Mouse (Mus musculus) limb, embryonic 14.5 days (tissue): Measurements from ENCODE around the gene Agpat2. TPM values are rescaled to one million over a fixed set of nuclear protein-coding genes. Genes with fewer than 3 reads are reported as not detected.

Source experiments
- ATAC-seq: fragments of 200-750 bp; cut with Nextera tagmentation; 2 replicates; pipeline ENCODE4 v1.8.0; 2017; ENCODE audit warnings: low read depth, moderate number of reproducible peaks, moderate TSS enrichment; ENCODE audit not compliant: low FRiP score
- DNase-seq: peaks from one replicate; pipeline ENCODE4 v3.0.0-alpha.2; 2015; ENCODE audit warnings: low spot score
- H3K27ac ChIP-seq: fragments of 300-500 bp; sonication (generic); replicated peaks from 2 replicates; pipeline ENCODE4 v1.5.1; 2014; ENCODE audit warnings: low read depth, mild to moderate bottlenecking, low read length, moderate library complexity, mixed read lengths
- H3K27me3 ChIP-seq: fragments of 300-500 bp; sonication (generic); 2 replicates; pipeline ENCODE4 v1.6.1; 2014; ENCODE audit warnings: low read length, mixed read lengths; ENCODE audit not compliant: control insufficient read depth, insufficient read depth
- H3K36me3 ChIP-seq: fragments of 300-500 bp; sonication (generic); 2 replicates; pipeline ENCODE4 v1.6.1; 2014; ENCODE audit warnings: mild to moderate bottlenecking, low read length, moderate library complexity, mixed read lengths; ENCODE audit not compliant: control insufficient read depth, insufficient read depth
- H3K4me1 ChIP-seq: fragments of 300-500 bp; sonication (generic); 2 replicates; pipeline ENCODE4 v1.6.1; 2014; ENCODE audit warnings: antibody characterized with exemption, low read length, mixed read lengths; ENCODE audit not compliant: control insufficient read depth, insufficient read depth
- H3K4me2 ChIP-seq: fragments of 300-500 bp; sonication (generic); replicated peaks from 2 replicates; pipeline ENCODE4 v1.6.1; 2014; ENCODE audit warnings: low read depth, mild to moderate bottlenecking, low read length, moderate library complexity; ENCODE audit not compliant: severe bottlenecking
- H3K4me3 ChIP-seq: fragments of 300-500 bp; sonication (generic); replicated peaks from 2 replicates; pipeline ENCODE4 v1.5.1; 2014; ENCODE audit warnings: low read length
- H3K9ac ChIP-seq: fragments of 300-500 bp; sonication (generic); 2 replicates; pipeline ENCODE4 v1.6.1; 2014; ENCODE audit warnings: mild to moderate bottlenecking, low read depth, low read length, moderate library complexity; ENCODE audit not compliant: severe bottlenecking
- H3K9me3 ChIP-seq: fragments of 300-500 bp; sonication (generic); 2 replicates; pipeline ENCODE4 v1.6.1; 2016; ENCODE audit warnings: low read length; ENCODE audit not compliant: control insufficient read depth
- POLR2A ChIP-seq: fragments of 200-500 bp; IDR thresholded peaks from 2 replicates; pipeline ENCODE4 v1.8.0; 2012; ENCODE audit warnings: inconsistent platforms, mild to moderate bottlenecking, moderate library complexity, borderline replicate concordance; ENCODE audit not compliant: insufficient read depth, insufficient read length; ENCODE audit errors: extremely low read depth
- WGBS: fragments of 180-500 bp; shearing (Covaris S2); extraction: QIAGEN DNeasy Blood & Tissue Kit; methylation state at CpG from one replicate; pipeline ENCODE4 v1.1.7; 2014; 5-methylcytosine and 5-hydroxymethylcytosine counted together
- polyA plus RNA-seq, 2 experiments: library from polyadenylated mRNA; depleted of rRNA in 1 of 2; stranded (reverse) in 1 of 2; unstranded in 1 of 2; fragments of >200 nt; fragmentation: Nextera tagmentation in 1 of 2; extraction: Ambion mirVana in 1 of 2; gene quantifications; 2 replicates each; pipeline versions ENCODE4 v1.2.1 to v1.2.3; 2012 to 2014

Gene Agpat2
- polyA plus RNA-seq, 2 experiments: 24.1 to 27.8 TPM

DNA sequence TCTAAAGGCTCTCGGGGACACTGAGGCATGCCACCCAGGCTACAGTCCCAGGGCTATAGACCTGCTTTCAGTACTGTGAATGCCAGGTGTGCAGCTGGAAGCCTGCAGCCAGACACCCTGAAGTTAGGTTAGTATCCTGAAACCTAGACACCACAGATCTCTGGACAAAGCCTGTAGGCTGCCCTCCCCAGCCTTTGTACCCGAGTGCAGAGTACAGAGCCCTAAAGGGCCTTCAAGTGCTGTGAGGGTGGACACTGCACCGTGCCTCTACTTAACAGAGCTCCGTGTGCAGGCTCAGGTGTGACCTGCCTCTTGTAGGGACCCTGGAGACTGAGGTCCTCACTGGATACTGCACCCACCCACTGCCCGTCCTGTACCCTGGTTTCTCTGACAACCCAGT lies 43.7 kb downstream of the Agpat2 start:
- DNase-seq: no peak

DNA sequence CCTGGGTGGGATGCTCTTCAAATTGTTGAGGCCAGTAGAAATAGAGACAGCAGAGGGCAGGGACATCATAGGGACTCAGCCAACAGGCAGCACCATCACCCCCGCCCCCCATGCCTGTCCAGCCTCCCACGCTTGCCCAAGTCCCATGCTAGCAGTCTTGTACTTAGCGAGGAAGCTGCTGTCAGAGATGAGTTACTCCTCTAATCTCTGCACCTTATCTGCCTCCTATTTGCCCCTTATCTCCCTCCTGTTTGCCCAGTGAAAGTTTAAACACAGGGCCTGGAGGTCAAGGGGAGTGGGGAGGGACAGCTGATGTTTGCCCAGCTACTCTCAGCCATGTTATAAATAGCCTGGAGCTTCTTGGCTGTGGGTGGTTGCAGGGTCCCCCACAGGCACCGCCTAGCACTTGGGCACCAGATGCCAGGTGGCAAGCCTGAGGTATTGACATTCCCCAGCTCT lies 47.7 kb downstream of the Agpat2 start:
- no peak overlapping the region for H3K4me2 ChIP-seq
- H3K4me1 ChIP-seq: no peaks in the 10 kb centered on the region
- WGBS: 45% methylated on average over 4 of the region's 4 CpGs
- no peak overlapping the region for H3K9ac ChIP-seq
- no peak overlapping the region for H3K27ac ChIP-seq
- H3K9me3 ChIP-seq: no peaks in the 10 kb centered on the region
- no peaks in the 10 kb centered on the region for H3K27me3 ChIP-seq
- H3K4me3 ChIP-seq: no peak overlapping the region
- TF ChIP-seq POLR2A: no peak
- ATAC-seq: no peak
- no peak for DNase-seq
- no peaks in the 10 kb centered on the region for H3K36me3 ChIP-seq

More for the DNA sequence above, 43.7 kb downstream of the Agpat2 start:
- no peaks in the 10 kb centered on the region for H3K4me1 ChIP-seq
- ATAC-seq: no peak
- WGBS: 78% methylated on average over 5 of the region's 5 CpGs
- H3K4me3 ChIP-seq: no peak overlapping the region
- no peaks in the 10 kb centered on the region for H3K9me3 ChIP-seq
- H3K27me3 ChIP-seq: no peaks in the 10 kb centered on the region
- H3K4me2 ChIP-seq: no peak overlapping the region
- H3K9ac ChIP-seq: no peak overlapping the region
- H3K36me3 ChIP-seq: no peaks in the 10 kb centered on the region
- no peak overlapping the region for H3K27ac ChIP-seq
- TF ChIP-seq POLR2A: no peak

DNA sequence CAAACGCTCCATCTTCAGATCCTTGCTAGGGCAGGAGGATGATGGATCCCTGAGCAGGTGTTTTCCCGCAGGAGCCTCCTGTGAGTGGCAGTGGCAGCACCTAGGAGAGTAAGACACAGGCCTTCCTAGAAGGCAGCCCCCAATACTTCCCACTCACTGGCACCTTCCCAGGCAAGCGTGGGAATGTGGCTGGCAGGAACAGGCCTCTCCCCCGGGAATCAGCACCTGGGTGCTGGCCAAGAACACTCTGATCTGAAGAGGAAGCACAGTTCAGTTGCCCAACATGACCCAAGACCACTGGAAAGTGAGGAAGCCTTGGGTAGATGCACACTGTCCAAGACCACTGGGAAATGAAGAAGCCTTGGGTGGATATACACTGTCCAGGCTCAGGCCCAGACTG lies 49.1 kb downstream of the Agpat2 start:
- 83% methylated on average over 4 of the region's 4 CpGs for WGBS
- no peak for DNase-seq
- no peak for TF ChIP-seq POLR2A

DNA sequence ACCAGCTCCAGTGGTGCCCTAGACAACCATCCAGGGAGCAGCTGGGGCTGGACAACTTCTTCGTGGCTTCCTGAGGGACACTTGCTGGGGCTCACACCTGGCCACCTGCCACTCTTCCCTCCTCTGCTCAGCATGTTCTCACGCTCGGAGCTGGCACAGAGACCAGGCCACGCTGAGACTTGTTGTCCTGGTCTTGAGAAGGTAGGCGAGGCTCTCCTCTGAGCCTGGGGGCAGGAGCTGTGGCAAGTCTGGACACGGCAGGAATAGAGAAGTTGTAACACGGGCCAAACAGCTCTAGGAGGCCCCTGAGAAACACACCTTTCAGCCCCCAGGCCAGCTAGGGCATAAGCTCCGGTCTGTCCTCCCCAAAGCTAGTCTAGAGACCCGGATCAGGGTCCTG lies 50.3 kb downstream of the Agpat2 start:
- TF ChIP-seq POLR2A: no peak
- Histone ChIP-seq H3K9me3 (no peaks in the 10 kb centered on the region), H3K4me2 (no peak overlapping the region), H3K4me1 (no peaks in the 10 kb centered on the region), H3K36me3 (no peaks in the 10 kb centered on the region), H3K4me3 (no peak overlapping the region), H3K27ac (no peak overlapping the region), H3K27me3 (no peaks in the 10 kb centered on the region), H3K9ac (no peak overlapping the region)
- no peak for ATAC-seq
- no peak for DNase-seq
- WGBS: 66% methylated on average over 9 of the region's 9 CpGs

More for the DNA sequence above, 49.1 kb downstream of the Agpat2 start:
- Histone ChIP-seq H3K36me3 (no peaks in the 10 kb centered on the region), H3K9me3 (no peaks in the 10 kb centered on the region), H3K27me3 (no peaks in the 10 kb centered on the region), H3K4me2 (no peak overlapping the region), H3K27ac (no peak overlapping the region), H3K9ac (no peak overlapping the region), H3K4me3 (no peak overlapping the region), H3K4me1 (no peaks in the 10 kb centered on the region)
- no peak for ATAC-seq

DNA sequence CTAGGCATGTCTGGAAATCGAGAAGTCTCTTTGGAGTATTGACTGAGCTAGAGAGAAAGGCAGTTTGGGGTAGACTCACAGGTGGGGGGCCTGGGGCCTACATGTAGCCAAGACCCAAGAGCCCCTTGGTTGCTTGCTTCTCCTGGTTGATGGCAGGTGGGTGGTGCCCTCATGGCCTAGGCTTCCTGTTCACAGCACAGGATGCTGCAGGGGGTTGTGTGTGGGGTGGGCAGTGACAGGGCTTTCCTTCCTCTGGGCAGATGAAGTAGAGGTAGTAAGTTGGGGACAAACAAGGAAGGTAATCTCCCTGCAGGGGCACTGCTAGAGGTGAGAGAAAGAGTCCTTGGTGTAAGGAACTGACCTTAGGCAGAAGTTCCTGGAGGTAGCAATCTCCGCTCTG lies 52.2 kb downstream of the Agpat2 start:
- H3K27me3 ChIP-seq: no peaks in the 10 kb centered on the region
- H3K4me1 ChIP-seq: 0 out of 2 replicates have a peak, but pooled peaks cover 6% of the 10 kb centered on the region
- DNase-seq: no peak
- no peak for ATAC-seq
- no peak overlapping the region for H3K4me3 ChIP-seq
- H3K9me3 ChIP-seq: no peaks in the 10 kb centered on the region
- H3K4me2 ChIP-seq: no peak overlapping the region
- H3K36me3 ChIP-seq: no peaks in the 10 kb centered on the region
- no peak for TF ChIP-seq POLR2A
- 73% methylated on average over 2 of the region's 2 CpGs for WGBS
- H3K27ac ChIP-seq: no peak overlapping the region
- no peak overlapping the region for H3K9ac ChIP-seq

DNA sequence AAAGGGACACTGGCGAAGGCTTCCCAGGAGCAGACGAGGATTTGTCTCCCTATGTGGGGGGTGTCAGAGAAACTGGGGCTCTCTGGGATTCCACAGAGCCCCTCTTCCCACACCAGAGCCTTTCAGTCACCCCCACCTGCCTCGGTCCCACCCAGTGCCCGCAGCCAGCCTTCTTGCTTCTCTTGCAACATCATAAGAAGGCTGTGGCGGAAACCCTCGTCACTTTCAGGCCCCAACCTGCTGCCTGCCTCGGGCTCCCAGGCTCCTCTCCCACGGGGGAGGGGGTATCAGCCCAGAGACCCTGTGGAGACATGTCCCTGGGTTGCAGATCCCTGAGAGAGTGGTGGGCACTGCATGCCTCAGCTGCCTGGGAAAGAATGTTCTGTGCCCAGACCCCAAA lies 52.8 kb downstream of the Agpat2 start:
- 0 out of 2 replicates have a peak, but pooled peaks cover 7% of the 10 kb centered on the region for H3K4me1 ChIP-seq
- H3K36me3 ChIP-seq: no peaks in the 10 kb centered on the region
- no peak for ATAC-seq
- H3K27me3 ChIP-seq: no peaks in the 10 kb centered on the region
- H3K9ac ChIP-seq: no peak overlapping the region
- WGBS: 61% methylated on average over 8 of the region's 8 CpGs
- no peak overlapping the region; the same call in 1 of the 2 replicates for H3K27ac ChIP-seq
- no peak overlapping the region for H3K4me3 ChIP-seq
- no peak overlapping the region for H3K4me2 ChIP-seq
- H3K9me3 ChIP-seq: no peaks in the 10 kb centered on the region
- no peak for TF ChIP-seq POLR2A
- DNase-seq: no peak
